Mouse (Mus musculus) lung, postnatal 0 days (tissue): ENCODE measurements around the gene Cdc42bpg.

Experiments used
- CTCF ChIP-seq: IDR thresholded peaks from 2 replicates; pipeline ENCODE4 v1.5.1; 2016; ENCODE audit warnings: antibody characterized with exemption, mild to moderate bottlenecking
- EP300 ChIP-seq: IDR thresholded peaks from 2 replicates; pipeline ENCODE4 v1.6.1; 2016; ENCODE audit warnings: antibody characterized with exemption, mild to moderate bottlenecking, control low read depth

GRCm38 (mm10) chr19:6277661-6278438 lies 28.4 kb upstream of the Cdc42bpg start:
- no peak for TF ChIP-seq CTCF
- TF ChIP-seq EP300, result peak; percentile 87
